Mouse (Mus musculus) testis, adult 2 months (tissue): Measurements from ENCODE around the gene Lzts3.

ENCODE experiments used
- CTCF ChIP-seq: fragments of 200-500 bp; IDR thresholded peaks from 2 replicates; pipeline ENCODE4 v1.5.1; 2012; ENCODE audit warnings: low read depth, mild to moderate bottlenecking, inconsistent platforms, low read length, moderate library complexity; ENCODE audit not compliant: control insufficient read depth, insufficient read depth, insufficient replicate concordance
- POLR2A ChIP-seq: fragments of 200-500 bp; IDR thresholded peaks from 2 replicates; pipeline ENCODE4 v1.6.1; 2012; ENCODE audit warnings: low read depth, mild to moderate bottlenecking, inconsistent platforms, low read length, moderate library complexity; ENCODE audit not compliant: control insufficient read depth

DNA sequence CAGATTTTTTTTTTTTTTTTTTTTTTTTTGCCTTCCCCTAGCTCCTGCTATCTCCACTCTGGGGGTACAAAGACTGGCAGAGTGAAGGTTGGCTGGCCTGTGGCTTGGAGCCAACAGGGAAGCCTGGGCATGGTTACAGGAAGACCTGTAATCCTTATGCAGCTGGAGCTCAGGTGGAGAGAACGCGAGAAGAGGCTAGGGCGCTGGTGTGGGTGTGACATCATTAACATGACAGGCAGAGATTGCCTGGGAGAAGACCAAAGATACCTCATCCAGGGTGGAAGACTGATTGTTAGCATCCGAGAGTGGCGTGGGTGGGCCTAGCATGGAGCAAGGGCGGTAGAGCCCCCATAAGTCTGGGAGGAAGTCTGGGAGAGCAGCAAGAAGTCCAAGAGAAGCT is 3.3 kb downstream of the Lzts3 start:
- TF ChIP-seq POLR2A (no peak), CTCF (no peak)
